Mouse (Mus musculus): ENCODE measurements at regions not wholly inside any gene's neighbourhood (a gene's known extent, or its start where the extent isn't known, plus 50 kb on each side); places are given as distances from the start of the nearest gene placed in this dataset.
A peak's percentile ranks its signal among the peaks of the same experiment; 100 is the strongest.

DNA sequence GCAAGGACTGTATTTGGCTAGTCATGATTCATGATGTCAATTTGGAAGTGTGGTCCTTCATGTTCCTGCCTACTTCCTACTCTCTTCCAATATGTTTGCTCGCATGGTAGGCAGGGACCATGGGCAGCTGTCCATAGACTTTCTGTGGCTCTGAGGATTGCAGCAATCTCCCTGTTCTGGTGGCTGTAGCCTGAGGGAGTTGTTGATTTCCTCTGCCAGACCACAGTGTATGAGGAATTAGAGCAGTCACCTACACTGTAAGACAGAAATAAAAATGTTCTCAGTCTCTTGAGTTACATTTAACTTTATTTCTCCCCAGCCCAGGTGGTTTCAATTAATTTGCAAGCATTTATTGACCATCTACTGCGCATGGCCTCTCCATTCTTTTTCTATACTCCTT lies 190.5 kb downstream of the 4930564D02Rik start:
- H3K4me1 ChIP-seq (ENCODE audit: insufficient read depth), result no peaks in the 10 kb centered on the region
- no peak overlapping the region for H3K4me3 ChIP-seq (ENCODE audit: low read depth, low read length)
- H3K27me3 ChIP-seq (ENCODE audit: insufficient read depth, low read length), result no peaks in the 10 kb centered on the region
- ATAC-seq (no peak), DNase-seq (no peak)
- no peak overlapping the region for H3K27ac ChIP-seq (ENCODE audit: low read depth)
- H3K4me2 ChIP-seq (ENCODE audit: low read depth, low read length), result no peak overlapping the region
- TF ChIP-seq EP300 (IDR thresholded peaks at IDR 0.05; ENCODE audit: low read depth) (no peak), CTCF (IDR thresholded peaks at IDR 0.05; ENCODE audit: low read depth) (no peak)
- H3K9me3 ChIP-seq (ENCODE audit: low read length), result no peaks in the 10 kb centered on the region
- no peak overlapping the region for H3K9ac ChIP-seq (replicated peaks)
- H3K36me3 ChIP-seq (replicated peaks; ENCODE audit: insufficient read depth, low read length), result no peaks in the 10 kb centered on the region
- 59% methylated on average over 2 of the region's 2 CpGs for WGBS (ENCODE audit: insufficient replicate concordance)

DNA sequence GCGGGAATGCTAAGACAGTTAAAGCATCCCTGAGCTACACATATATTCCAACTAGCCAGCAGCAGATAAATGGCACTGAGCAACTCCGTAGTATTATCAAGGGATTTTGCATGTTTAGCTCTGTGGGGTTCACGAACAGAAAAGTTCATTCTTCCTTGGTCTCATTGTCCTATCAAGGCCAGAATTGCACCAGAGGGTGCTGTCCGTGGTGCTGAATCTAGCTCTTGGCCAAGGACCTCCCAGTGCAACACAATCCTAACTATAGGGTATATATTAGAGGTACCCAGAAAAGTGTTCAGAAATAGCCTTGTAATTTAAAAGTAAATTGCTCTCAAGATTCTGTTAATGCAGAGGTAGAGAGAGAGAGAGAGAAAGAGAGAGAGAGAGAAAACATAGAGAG lies 176.9 kb upstream of the Kcnd3 start:
- H3K27ac ChIP-seq (ENCODE audit: low read depth), result no peak overlapping the region
- H3K9me3 ChIP-seq (ENCODE audit: low read length), result no peaks in the 10 kb centered on the region
- no peaks in the 10 kb centered on the region for H3K4me1 ChIP-seq (ENCODE audit: insufficient read depth)
- H3K4me3 ChIP-seq (ENCODE audit: low read depth, low read length), result no peak overlapping the region
- ATAC-seq, result no peak
- peak; percentile 60 for DNase-seq
- TF ChIP-seq CTCF (IDR thresholded peaks at IDR 0.05; ENCODE audit: low read depth), result no peak
- no peak for TF ChIP-seq EP300 (IDR thresholded peaks at IDR 0.05; ENCODE audit: low read depth)
- no peaks in the 10 kb centered on the region for H3K27me3 ChIP-seq (ENCODE audit: insufficient read depth, low read length)
- no peak overlapping the region for H3K9ac ChIP-seq (replicated peaks)
- H3K4me2 ChIP-seq (ENCODE audit: low read depth, low read length), result no peak overlapping the region
- H3K36me3 ChIP-seq (replicated peaks; ENCODE audit: insufficient read depth, low read length), result no peaks in the 10 kb centered on the region
- 27% methylated on average over 4 of the region's 4 CpGs for WGBS (ENCODE audit: insufficient replicate concordance)

- no peak for DNase-seq
- ATAC-seq, result no peak
- no peak overlapping the region for H3K4me2 ChIP-seq (ENCODE audit: low read depth, low read length)
- no peaks in the 10 kb centered on the region for H3K27me3 ChIP-seq (ENCODE audit: insufficient read depth, low read length)
- WGBS (ENCODE audit: insufficient replicate concordance), result 62% methylated on average over 5 of the region's 5 CpGs
- no peak overlapping the region for H3K9ac ChIP-seq (replicated peaks)
- H3K27ac ChIP-seq (ENCODE audit: low read depth), result no peak overlapping the region
- H3K4me1 ChIP-seq (ENCODE audit: insufficient read depth), result no peaks in the 10 kb centered on the region
- no peaks in the 10 kb centered on the region for H3K9me3 ChIP-seq (ENCODE audit: low read length)
- no peak for TF ChIP-seq CTCF (IDR thresholded peaks at IDR 0.05; ENCODE audit: low read depth)
- no peak for TF ChIP-seq EP300 (IDR thresholded peaks at IDR 0.05; ENCODE audit: low read depth)
- no peaks in the 10 kb centered on the region for H3K36me3 ChIP-seq (replicated peaks; ENCODE audit: insufficient read depth, low read length)
- no peak overlapping the region for H3K4me3 ChIP-seq (ENCODE audit: low read depth, low read length)
These were observed 171.2 kb upstream of the Kcnd3 start for GRCm38 (mm10) chr3:105280971-105281370.

GRCm38 (mm10) chr3:105281686-105282085 lies 170.4 kb upstream of the Kcnd3 start:
- no peaks in the 10 kb centered on the region for H3K27me3 ChIP-seq (ENCODE audit: insufficient read depth, low read length)
- no peaks in the 10 kb centered on the region for H3K36me3 ChIP-seq (replicated peaks; ENCODE audit: insufficient read depth, low read length)
- no peaks in the 10 kb centered on the region for H3K9me3 ChIP-seq (ENCODE audit: low read length)
- no peak for DNase-seq
- TF ChIP-seq EP300 (IDR thresholded peaks at IDR 0.05; ENCODE audit: low read depth), result no peak
- no peak for TF ChIP-seq CTCF (IDR thresholded peaks at IDR 0.05; ENCODE audit: low read depth)
- no peaks in the 10 kb centered on the region for H3K4me1 ChIP-seq (ENCODE audit: insufficient read depth)
- H3K9ac ChIP-seq (replicated peaks), result no peak overlapping the region
- WGBS (ENCODE audit: insufficient replicate concordance), result 71% methylated on average over 3 of the region's 3 CpGs
- no peak overlapping the region for H3K27ac ChIP-seq (ENCODE audit: low read depth)
- H3K4me2 ChIP-seq (ENCODE audit: low read depth, low read length), result no peak overlapping the region
- ATAC-seq, result no peak
- H3K4me3 ChIP-seq (ENCODE audit: low read depth, low read length), result no peak overlapping the region

- Histone ChIP-seq H3K4me2 (ENCODE audit: low read depth, low read length) (no peak overlapping the region), H3K9ac (replicated peaks) (no peak overlapping the region), H3K9me3 (ENCODE audit: low read length) (no peaks in the 10 kb centered on the region), H3K4me1 (ENCODE audit: insufficient read depth) (no peaks in the 10 kb centered on the region), H3K27me3 (ENCODE audit: insufficient read depth, low read length) (no peaks in the 10 kb centered on the region), H3K27ac (ENCODE audit: low read depth) (no peak overlapping the region), H3K4me3 (ENCODE audit: low read depth, low read length) (no peak overlapping the region), H3K36me3 (replicated peaks; ENCODE audit: insufficient read depth, low read length) (no peaks in the 10 kb centered on the region)
- no peak for ATAC-seq
- DNase-seq, result no peak
- no peak for TF ChIP-seq CTCF (IDR thresholded peaks at IDR 0.05; ENCODE audit: low read depth)
- TF ChIP-seq EP300 (IDR thresholded peaks at IDR 0.05; ENCODE audit: low read depth), result no peak
- 66% methylated on average over 3 of the region's 3 CpGs for WGBS (ENCODE audit: insufficient replicate concordance)
These were observed 153.9 kb upstream of the Kcnd3 start for GRCm38 (mm10) chr3:105298273-105298672.

- 56% methylated on average over 7 of the region's 7 CpGs for WGBS (ENCODE audit: insufficient replicate concordance)
- H3K4me2 ChIP-seq (ENCODE audit: low read depth, low read length), result no peak overlapping the region
- no peak overlapping the region for H3K4me3 ChIP-seq (ENCODE audit: low read depth, low read length)
- H3K9me3 ChIP-seq (ENCODE audit: low read length), result no peaks in the 10 kb centered on the region
- no peaks in the 10 kb centered on the region for H3K27me3 ChIP-seq (ENCODE audit: insufficient read depth, low read length)
- no peak for DNase-seq
- no peak overlapping the region for H3K27ac ChIP-seq (ENCODE audit: low read depth)
- no peak for ATAC-seq
- no peaks in the 10 kb centered on the region for H3K4me1 ChIP-seq (ENCODE audit: insufficient read depth)
- H3K9ac ChIP-seq (replicated peaks), result no peak overlapping the region
- no peak for TF ChIP-seq EP300 (IDR thresholded peaks at IDR 0.05; ENCODE audit: low read depth)
- TF ChIP-seq CTCF (IDR thresholded peaks at IDR 0.05; ENCODE audit: low read depth), result no peak
- H3K36me3 ChIP-seq (replicated peaks; ENCODE audit: insufficient read depth, low read length), result no peaks in the 10 kb centered on the region
These were observed 151.2 kb upstream of the Kcnd3 start for GRCm38 (mm10) chr3:105300693-105301548.

Measured in liver, postnatal 0 days (tissue).